Mouse (Mus musculus): ENCODE measurements around the gene Dpf2. TPM values are rescaled to one million over a fixed set of nuclear protein-coding genes. Genes with fewer than 3 reads are reported as not detected.
A peak's percentile ranks its signal among the peaks of the same experiment; 100 is the strongest.

The Dpf2 gene
- total and polyA plus RNA-seq, 2 experiments: 10.3 to 40.0 TPM

- no peaks in the 10 kb centered on the region for H3K27me3 ChIP-seq (ENCODE audit: control insufficient read depth, insufficient read depth, low read length)
- peak; percentile 81 for DNase-seq (ENCODE audit: extremely low read depth, low read depth, low spot score)
- peak within 1 kb of the TSS; percentile 74 for H3K9ac ChIP-seq (ENCODE audit: low read depth, low read length)
- H3K36me3 ChIP-seq (ENCODE audit: control insufficient read depth, insufficient read depth, low read length): no peaks in the 10 kb centered on the region
- peaks cover 11% of the 10 kb centered on the region; the same call in 1 of the 2 replicates for H3K79me2 ChIP-seq (ENCODE audit: control insufficient read depth, insufficient read depth, low read length)
- WGBS: under 1% methylated on average over 37 of the region's 37 CpGs
- TF ChIP-seq POLR2A (IDR thresholded peaks at IDR 0.05; ENCODE audit: extremely low read depth, insufficient read depth, low read length) (peak; percentile 63), CTCF (IDR thresholded peaks at IDR 0.05; ENCODE audit: low read depth, low read length) (no peak)
- peaks cover 41% of the 10 kb centered on the region for H3K4me1 ChIP-seq (ENCODE audit: control insufficient read depth, insufficient read depth, low read length)
- H3K4me3 ChIP-seq (ENCODE audit: insufficient read depth, low read depth, low read length): peak within 1 kb of the TSS; percentile 67
- H3K27ac ChIP-seq (replicated peaks; ENCODE audit: insufficient read depth, low read depth, low read length): peak within 1 kb of the TSS; percentile 39
Observed at GRCm38 (mm10) chr19:5874969-5875480, 37.8 kb downstream of the Dpf2 start, which contains the start of gene Frmd8. Frmd8 (minus strand) TSS chr19:5875274.

GRCm38 (mm10) chr19:5874391-5874968 is 38.3 kb downstream of the Dpf2 start:
- Histone ChIP-seq H3K4me3 (ENCODE audit: insufficient read depth, low read depth, low read length) (peak overlapping the region; percentile 67), H3K79me2 (ENCODE audit: control insufficient read depth, insufficient read depth, low read length) (peaks cover 5% of the 10 kb centered on the region; the same call in 1 of the 2 replicates), H3K36me3 (ENCODE audit: control insufficient read depth, insufficient read depth, low read length) (no peaks in the 10 kb centered on the region), H3K27ac (replicated peaks; ENCODE audit: insufficient read depth, low read depth, low read length) (peak overlapping the region; percentile 39), H3K9ac (ENCODE audit: low read depth, low read length) (peak overlapping the region; percentile 74), H3K27me3 (ENCODE audit: control insufficient read depth, insufficient read depth, low read length) (no peaks in the 10 kb centered on the region), H3K4me1 (ENCODE audit: control insufficient read depth, insufficient read depth, low read length) (peaks cover 36% of the 10 kb centered on the region)
- TF ChIP-seq POLR2A (IDR thresholded peaks at IDR 0.05; ENCODE audit: extremely low read depth, insufficient read depth, low read length): no peak
- no peak for TF ChIP-seq CTCF (IDR thresholded peaks at IDR 0.05; ENCODE audit: low read depth, low read length)
- 13% methylated on average over 13 of the region's 13 CpGs for WGBS
- DNase-seq (ENCODE audit: extremely low read depth, low read depth, low spot score): no peak

GRCm38 (mm10) chr19:5872931-5873556 is 39.8 kb downstream of the Dpf2 start:
- Histone ChIP-seq H3K9ac (ENCODE audit: low read depth, low read length) (peak overlapping the region; percentile 65), H3K36me3 (ENCODE audit: control insufficient read depth, insufficient read depth, low read length) (peaks cover 7% of the 10 kb centered on the region; the same call in 1 of the 2 replicates), H3K27me3 (ENCODE audit: control insufficient read depth, insufficient read depth, low read length) (no peaks in the 10 kb centered on the region), H3K27ac (replicated peaks; ENCODE audit: insufficient read depth, low read depth, low read length) (peak overlapping the region; percentile 74), H3K4me3 (ENCODE audit: insufficient read depth, low read depth, low read length) (peak overlapping the region; percentile 31; the same call in 1 of the 2 replicates), H3K4me1 (ENCODE audit: control insufficient read depth, insufficient read depth, low read length) (peaks cover 32% of the 10 kb centered on the region), H3K79me2 (ENCODE audit: control insufficient read depth, insufficient read depth, low read length) (no peaks in the 10 kb centered on the region)
- TF ChIP-seq CTCF (IDR thresholded peaks at IDR 0.05; ENCODE audit: low read depth, low read length): no peak
- TF ChIP-seq POLR2A (IDR thresholded peaks at IDR 0.05; ENCODE audit: extremely low read depth, insufficient read depth, low read length): 0 out of 2 replicates have a peak, but pooled peaks have one; percentile 17
- 17% methylated on average over 19 of the region's 19 CpGs for WGBS
- peak; percentile 92 for DNase-seq (ENCODE audit: extremely low read depth, low read depth, low spot score)

GRCm38 (mm10) chr19:5872528-5872927 is 40.3 kb downstream of the Dpf2 start:
- Histone ChIP-seq H3K4me3 (ENCODE audit: insufficient read depth, low read depth, low read length) (no peak overlapping the region), H3K9ac (ENCODE audit: low read depth, low read length) (peak overlapping the region; percentile 5; the same call in 1 of the 2 replicates), H3K4me1 (ENCODE audit: control insufficient read depth, insufficient read depth, low read length) (peaks cover 28% of the 10 kb centered on the region), H3K36me3 (ENCODE audit: control insufficient read depth, insufficient read depth, low read length) (peaks cover 7% of the 10 kb centered on the region; the same call in 1 of the 2 replicates), H3K79me2 (ENCODE audit: control insufficient read depth, insufficient read depth, low read length) (no peaks in the 10 kb centered on the region), H3K27ac (replicated peaks; ENCODE audit: insufficient read depth, low read depth, low read length) (peak overlapping the region; percentile 27; the same call in 1 of the 2 replicates), H3K27me3 (ENCODE audit: control insufficient read depth, insufficient read depth, low read length) (no peaks in the 10 kb centered on the region)
- TF ChIP-seq POLR2A (IDR thresholded peaks at IDR 0.05; ENCODE audit: extremely low read depth, insufficient read depth, low read length): no peak
- no peak for TF ChIP-seq CTCF (IDR thresholded peaks at IDR 0.05; ENCODE audit: low read depth, low read length)
- DNase-seq (ENCODE audit: extremely low read depth, low read depth, low spot score): no peak
- 59% methylated on average over 4 of the region's 4 CpGs for WGBS

GRCm38 (mm10) chr19:5871683-5872082 is 41.1 kb downstream of the Dpf2 start:
- H3K79me2 ChIP-seq (ENCODE audit: control insufficient read depth, insufficient read depth, low read length): no peaks in the 10 kb centered on the region
- H3K27ac ChIP-seq (replicated peaks; ENCODE audit: insufficient read depth, low read depth, low read length): 0 out of 2 replicates have a peak overlapping the region, but pooled peaks have one; percentile 27
- DNase-seq (ENCODE audit: extremely low read depth, low read depth, low spot score): no peak
- TF ChIP-seq CTCF (IDR thresholded peaks at IDR 0.05; ENCODE audit: low read depth, low read length) (no peak), POLR2A (IDR thresholded peaks at IDR 0.05; ENCODE audit: extremely low read depth, insufficient read depth, low read length) (no peak)
- H3K4me1 ChIP-seq (ENCODE audit: control insufficient read depth, insufficient read depth, low read length): peaks cover 25% of the 10 kb centered on the region
- H3K36me3 ChIP-seq (ENCODE audit: control insufficient read depth, insufficient read depth, low read length): peaks cover 7% of the 10 kb centered on the region; the same call in 1 of the 2 replicates
- H3K27me3 ChIP-seq (ENCODE audit: control insufficient read depth, insufficient read depth, low read length): no peaks in the 10 kb centered on the region
- WGBS: 70% methylated on average over 6 of the region's 6 CpGs
- no peak overlapping the region for H3K4me3 ChIP-seq (ENCODE audit: insufficient read depth, low read depth, low read length)
- no peak overlapping the region; the same call in 1 of the 2 replicates for H3K9ac ChIP-seq (ENCODE audit: low read depth, low read length)
